Mouse (Mus musculus): ENCODE measurements around the gene Abr. TPM values are rescaled to one million over a fixed set of nuclear protein-coding genes. Genes with fewer than 3 reads are reported as not detected.

Abr gene
- polyA plus RNA-seq, 1 experiment = 23.1 TPM

DNA sequence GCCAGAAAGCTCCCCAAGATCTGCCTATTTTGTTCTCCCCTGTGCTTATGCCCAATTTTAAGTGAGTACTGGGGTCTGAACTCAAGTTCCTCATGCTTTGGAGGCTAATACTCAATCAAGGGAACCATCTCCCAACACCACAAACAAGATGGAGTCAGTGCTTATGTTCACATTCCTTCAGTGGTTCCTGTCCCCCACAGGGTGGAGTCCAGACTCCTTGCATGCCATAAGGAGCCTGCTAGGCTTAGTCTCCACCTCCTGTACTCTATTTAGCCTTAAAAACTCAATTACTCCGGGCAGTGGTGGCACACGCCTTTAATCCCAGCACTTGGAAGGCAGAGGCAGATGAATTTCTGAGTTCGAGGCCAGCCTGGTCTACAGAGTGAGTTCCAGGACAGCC lies 2.8 kb upstream of the Abr start:
- TF ChIP-seq CTCF (IDR thresholded peaks at IDR 0.05; ENCODE audit: borderline replicate concordance, insufficient read depth, low read length) = no peak
- no peak for TF ChIP-seq POLR2A (IDR thresholded peaks at IDR 0.05; ENCODE audit: low read depth, low read length)
- Histone ChIP-seq H3K4me1 (ENCODE audit: control insufficient read depth, insufficient read depth, low read length) (no peaks in the 10 kb centered on the region), H3K27ac (ENCODE audit: insufficient read depth, low read length) (no peak overlapping the region), H3K4me3 (ENCODE audit: insufficient read depth, low read length) (no peak overlapping the region)

DNA sequence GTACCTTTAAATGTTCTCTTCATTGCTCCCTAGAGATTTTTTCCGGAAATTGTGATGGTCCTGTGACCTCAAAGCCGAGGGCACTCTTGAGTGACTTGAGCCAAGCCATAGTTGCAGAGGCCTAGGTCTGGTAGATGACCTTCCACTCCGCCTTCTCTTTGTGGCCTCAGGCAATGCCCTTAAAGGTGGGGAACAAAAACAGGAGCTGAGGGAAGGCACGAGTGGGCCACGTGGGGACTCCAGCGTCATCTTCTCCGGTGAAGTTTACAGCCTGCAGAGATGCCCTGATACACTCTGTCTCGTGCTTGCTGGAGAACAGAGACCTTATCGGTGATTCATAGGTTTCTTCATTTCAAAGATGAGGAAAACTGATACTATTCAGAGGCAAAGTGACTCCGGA lies 2.0 kb upstream of the Abr start:
- H3K4me1 ChIP-seq (ENCODE audit: control insufficient read depth, insufficient read depth, low read length) = no peaks in the 10 kb centered on the region
- no peak for TF ChIP-seq CTCF (IDR thresholded peaks at IDR 0.05; ENCODE audit: borderline replicate concordance, insufficient read depth, low read length)
- TF ChIP-seq POLR2A (IDR thresholded peaks at IDR 0.05; ENCODE audit: low read depth, low read length) = no peak
- no peak overlapping the region for H3K4me3 ChIP-seq (ENCODE audit: insufficient read depth, low read length)
- H3K27ac ChIP-seq (ENCODE audit: insufficient read depth, low read length) = no peak overlapping the region

DNA sequence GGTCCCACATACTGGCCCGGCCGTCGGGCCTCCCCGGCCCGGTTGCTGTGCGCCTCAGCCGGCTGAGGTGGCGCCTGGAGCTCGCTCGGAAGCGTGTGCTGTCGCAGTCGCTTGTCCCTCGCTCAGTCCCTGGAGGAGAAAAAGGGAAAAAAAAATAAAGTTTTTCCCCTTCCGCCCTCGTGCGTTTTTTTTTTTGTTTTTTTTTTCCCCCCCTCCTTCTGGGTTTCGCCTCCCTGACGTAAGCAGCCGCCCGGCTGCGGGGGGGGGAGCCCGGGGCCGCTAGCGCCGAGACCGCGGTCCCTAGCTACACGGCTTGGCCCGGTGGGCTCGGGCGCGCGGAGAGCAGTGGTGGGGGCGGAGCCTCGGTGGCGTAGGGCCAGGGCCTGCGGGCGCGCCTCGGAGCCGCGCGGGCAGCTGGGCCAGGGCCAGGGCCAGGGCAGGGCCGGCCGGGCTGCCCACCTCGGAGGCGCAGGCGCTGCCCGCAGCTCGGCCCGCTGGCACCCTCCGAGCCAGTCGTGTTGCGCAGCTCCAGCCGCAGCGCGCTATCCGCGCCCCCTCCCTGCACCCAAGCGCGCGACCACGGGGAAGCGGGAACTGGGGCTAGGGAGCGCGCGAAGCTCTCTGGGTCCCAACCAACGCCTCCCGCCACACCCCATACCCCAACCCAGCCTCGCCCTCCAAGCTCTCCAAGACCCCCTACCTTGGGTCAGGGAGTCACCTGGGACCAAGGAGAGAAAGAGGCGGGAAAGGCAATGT lies 1.3 kb upstream of the Abr start:
- Histone ChIP-seq H3K27ac (ENCODE audit: insufficient read depth, low read length) (no peak overlapping the region), H3K4me3 (ENCODE audit: insufficient read depth, low read length) (peak overlapping the region; percentile 60), H3K4me1 (ENCODE audit: control insufficient read depth, insufficient read depth, low read length) (no peaks in the 10 kb centered on the region)
- TF ChIP-seq CTCF (IDR thresholded peaks at IDR 0.05; ENCODE audit: borderline replicate concordance, insufficient read depth, low read length) = no peak
- no peak for TF ChIP-seq POLR2A (IDR thresholded peaks at IDR 0.05; ENCODE audit: low read depth, low read length)

DNA sequence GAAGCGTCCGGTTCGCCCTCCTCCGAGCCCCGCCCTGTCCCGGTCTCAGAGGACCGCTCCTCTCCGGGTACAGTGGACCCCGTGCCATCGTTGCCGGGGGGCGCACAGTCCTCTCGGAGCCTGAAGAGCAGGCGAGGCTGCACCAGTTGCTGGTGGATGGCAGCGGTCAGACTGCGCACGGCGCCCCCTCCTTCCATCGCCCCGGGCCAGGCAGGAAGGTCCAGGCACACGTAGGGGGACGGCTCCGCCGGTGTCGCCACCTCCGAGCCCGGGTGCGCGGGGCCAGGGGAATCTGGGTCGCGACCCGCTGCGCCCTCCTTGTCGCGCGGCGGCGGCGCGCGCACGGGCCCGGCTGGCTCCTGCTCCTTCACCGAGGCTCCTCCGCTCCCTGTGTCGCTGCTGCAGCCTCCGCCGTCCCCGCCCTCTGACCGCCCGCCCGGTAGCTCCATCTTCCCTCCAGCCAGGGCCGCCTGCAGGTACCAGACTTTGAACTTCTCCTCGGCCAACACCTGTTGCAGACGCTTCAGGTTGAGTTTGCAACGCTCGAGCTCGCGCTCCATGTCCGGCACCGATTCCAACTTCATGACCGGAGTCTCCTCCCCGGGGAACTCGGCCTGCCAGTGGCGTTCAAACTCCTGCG lies 572 bp upstream of the Abr start:
- peak overlapping the region; percentile 60 for H3K4me3 ChIP-seq (ENCODE audit: insufficient read depth, low read length)
- TF ChIP-seq POLR2A (IDR thresholded peaks at IDR 0.05; ENCODE audit: low read depth, low read length) (no peak), CTCF (IDR thresholded peaks at IDR 0.05; ENCODE audit: borderline replicate concordance, insufficient read depth, low read length) (no peak)
- H3K4me1 ChIP-seq (ENCODE audit: control insufficient read depth, insufficient read depth, low read length) = no peaks in the 10 kb centered on the region
- no peak overlapping the region for H3K27ac ChIP-seq (ENCODE audit: insufficient read depth, low read length)

DNA sequence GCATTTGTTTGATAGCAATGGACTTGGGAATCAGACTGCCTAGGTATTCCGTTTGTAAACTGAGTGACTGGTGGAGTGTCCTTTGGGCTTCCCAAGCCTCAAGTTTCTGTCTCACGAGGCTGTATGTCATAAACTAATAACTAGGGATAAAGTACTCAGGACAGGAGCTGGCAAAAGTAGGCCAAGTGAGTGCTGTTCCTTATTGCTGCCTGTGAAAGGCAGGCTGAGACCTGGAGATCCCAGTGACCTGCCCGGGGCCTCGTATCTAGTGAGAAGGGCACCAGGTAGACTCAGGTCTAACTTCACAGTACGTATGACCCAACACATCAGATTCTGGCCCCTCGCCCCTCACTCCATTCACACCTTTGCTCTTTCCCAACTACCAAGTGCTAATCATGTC lies 4.0 kb downstream of the Abr start:
- no peak overlapping the region for H3K27ac ChIP-seq (ENCODE audit: insufficient read depth, low read length)
- TF ChIP-seq CTCF (IDR thresholded peaks at IDR 0.05; ENCODE audit: borderline replicate concordance, insufficient read depth, low read length) = no peak
- TF ChIP-seq POLR2A (IDR thresholded peaks at IDR 0.05; ENCODE audit: low read depth, low read length) = no peak

DNA sequence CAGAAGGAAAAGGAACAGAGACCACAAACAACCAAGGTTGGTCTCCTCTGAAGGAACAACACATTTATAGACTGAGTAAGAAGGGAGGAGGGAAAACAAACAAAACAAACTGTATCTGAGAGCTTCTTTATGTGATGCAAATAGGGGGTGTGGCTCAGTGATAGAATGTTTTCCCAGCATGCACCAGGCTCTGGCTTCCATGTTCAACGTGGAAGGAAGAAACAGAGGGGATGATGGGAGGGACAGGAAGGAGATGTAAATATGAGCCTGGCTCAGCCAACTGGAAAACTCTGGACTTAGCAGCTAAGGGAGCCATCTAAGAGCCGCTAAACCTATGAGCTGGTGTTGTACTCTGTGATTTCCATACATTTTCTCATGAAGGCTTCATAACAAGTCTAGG lies 7.9 kb downstream of the Abr start:
- H3K4me3 ChIP-seq (ENCODE audit: insufficient read depth, low read length) = no peak overlapping the region

More for the DNA sequence above, 4.0 kb downstream of the Abr start:
- Histone ChIP-seq H3K4me1 (ENCODE audit: control insufficient read depth, insufficient read depth, low read length) (no peaks in the 10 kb centered on the region), H3K4me3 (ENCODE audit: insufficient read depth, low read length) (no peak overlapping the region)

DNA sequence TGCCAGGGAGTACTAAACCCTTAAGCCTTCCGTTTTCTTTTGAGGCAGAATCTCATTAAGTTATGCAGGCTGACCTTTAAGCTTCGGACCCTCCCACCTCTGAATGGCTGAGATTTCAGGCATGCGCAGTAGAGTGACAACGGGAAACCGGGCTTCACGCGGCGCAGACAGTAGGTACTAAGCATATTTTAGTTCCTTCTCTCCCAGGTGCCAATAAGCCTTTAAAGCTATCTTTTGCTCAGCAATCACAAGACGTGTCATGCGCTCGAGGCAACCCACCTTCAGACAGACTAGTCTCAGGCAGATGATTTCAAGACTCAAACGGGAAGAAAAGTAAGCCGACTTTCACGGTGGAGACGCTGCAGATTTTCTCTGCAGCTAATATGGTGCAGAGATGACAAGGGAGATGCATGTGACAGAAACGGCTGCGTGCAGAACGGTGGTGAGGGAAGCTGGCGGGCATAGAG lies 9.4 kb downstream of the Abr start:
- no peaks in the 10 kb centered on the region for H3K4me1 ChIP-seq (ENCODE audit: control insufficient read depth, insufficient read depth, low read length)
- H3K27ac ChIP-seq (ENCODE audit: insufficient read depth, low read length) = no peak overlapping the region
- H3K4me3 ChIP-seq (ENCODE audit: insufficient read depth, low read length) = peak overlapping the region; percentile 73
- no peak for TF ChIP-seq CTCF (IDR thresholded peaks at IDR 0.05; ENCODE audit: borderline replicate concordance, insufficient read depth, low read length)
- TF ChIP-seq POLR2A (IDR thresholded peaks at IDR 0.05; ENCODE audit: low read depth, low read length) = no peak

More for the DNA sequence above, 7.9 kb downstream of the Abr start:
- Histone ChIP-seq H3K4me1 (ENCODE audit: control insufficient read depth, insufficient read depth, low read length) (no peaks in the 10 kb centered on the region), H3K27ac (ENCODE audit: insufficient read depth, low read length) (no peak overlapping the region)
- TF ChIP-seq CTCF (IDR thresholded peaks at IDR 0.05; ENCODE audit: borderline replicate concordance, insufficient read depth, low read length) = no peak
- no peak for TF ChIP-seq POLR2A (IDR thresholded peaks at IDR 0.05; ENCODE audit: low read depth, low read length)

DNA sequence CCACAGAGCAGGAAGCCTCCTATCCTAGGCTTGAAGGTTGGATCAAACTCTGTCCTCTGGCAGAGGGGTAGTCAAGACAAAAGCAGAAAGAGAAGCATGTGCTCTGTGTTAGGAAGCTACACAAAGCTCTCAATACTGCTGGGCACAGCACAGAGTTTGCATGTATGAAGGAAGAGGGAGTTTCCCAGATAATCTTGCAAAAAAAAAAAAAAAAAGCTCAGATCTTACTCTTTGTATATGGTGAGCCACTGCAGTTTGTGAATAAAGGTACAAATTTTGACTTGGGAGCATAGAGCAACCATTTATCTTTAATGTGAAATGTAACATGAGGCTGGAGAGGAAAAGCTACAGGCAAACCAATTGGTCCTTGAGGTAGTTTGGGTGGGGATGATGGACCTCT lies 11.2 kb downstream of the Abr start:
- no peak overlapping the region for H3K27ac ChIP-seq (ENCODE audit: insufficient read depth, low read length)
- TF ChIP-seq CTCF (IDR thresholded peaks at IDR 0.05; ENCODE audit: borderline replicate concordance, insufficient read depth, low read length) (no peak), POLR2A (IDR thresholded peaks at IDR 0.05; ENCODE audit: low read depth, low read length) (no peak)
- H3K4me3 ChIP-seq (ENCODE audit: insufficient read depth, low read length) = no peak overlapping the region
- H3K4me1 ChIP-seq (ENCODE audit: control insufficient read depth, insufficient read depth, low read length) = no peaks in the 10 kb centered on the region

DNA sequence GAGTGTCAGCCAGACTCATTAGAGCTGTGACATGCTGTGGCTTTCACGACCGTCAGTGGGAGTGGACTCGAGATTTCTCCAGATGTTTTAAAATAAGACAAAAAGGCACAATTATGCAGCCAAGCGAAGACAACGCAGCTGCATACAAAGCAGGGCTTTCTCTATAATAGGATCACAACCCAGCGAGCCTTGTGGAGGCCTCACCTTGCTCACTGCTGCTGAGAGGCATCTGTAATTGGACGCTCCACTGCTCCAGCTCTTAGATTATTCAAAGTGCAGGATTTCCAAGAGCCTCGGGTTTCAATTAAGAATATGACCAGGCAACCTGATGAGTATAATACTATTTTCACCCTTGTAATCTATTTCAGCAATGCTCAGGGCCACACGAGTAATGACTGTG lies 15.6 kb downstream of the Abr start:
- Histone ChIP-seq H3K4me1 (ENCODE audit: control insufficient read depth, insufficient read depth, low read length) (no peaks in the 10 kb centered on the region), H3K27ac (ENCODE audit: insufficient read depth, low read length) (no peak overlapping the region), H3K4me3 (ENCODE audit: insufficient read depth, low read length) (no peak overlapping the region)
- TF ChIP-seq CTCF (IDR thresholded peaks at IDR 0.05; ENCODE audit: borderline replicate concordance, insufficient read depth, low read length) (no peak), POLR2A (IDR thresholded peaks at IDR 0.05; ENCODE audit: low read depth, low read length) (no peak)

DNA sequence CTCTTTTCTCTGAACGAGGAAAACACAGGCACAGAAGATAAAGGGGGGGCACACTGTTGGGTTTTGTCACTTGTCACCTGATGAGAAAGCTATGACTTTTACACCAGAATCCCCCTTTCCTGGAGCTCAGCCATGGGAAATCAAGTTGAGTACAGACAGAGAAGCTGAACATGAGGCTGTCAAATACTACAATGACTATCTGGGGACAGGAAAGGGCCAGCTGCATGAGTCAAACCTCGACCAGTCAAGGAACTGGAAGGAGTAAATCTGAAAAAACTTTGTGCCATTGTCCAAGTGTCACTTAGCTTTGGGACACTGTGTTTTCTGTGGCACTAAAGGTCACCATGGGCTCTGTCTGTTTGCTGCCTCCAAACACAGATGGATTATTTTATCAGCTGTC lies 22.9 kb downstream of the Abr start:
- TF ChIP-seq POLR2A (IDR thresholded peaks at IDR 0.05; ENCODE audit: low read depth, low read length) = no peak
- no peak for TF ChIP-seq CTCF (IDR thresholded peaks at IDR 0.05; ENCODE audit: borderline replicate concordance, insufficient read depth, low read length)
- Histone ChIP-seq H3K4me1 (ENCODE audit: control insufficient read depth, insufficient read depth, low read length) (no peaks in the 10 kb centered on the region), H3K4me3 (ENCODE audit: insufficient read depth, low read length) (no peak overlapping the region), H3K27ac (ENCODE audit: insufficient read depth, low read length) (no peak overlapping the region)
